Mouse (Mus musculus): ENCODE results near the gene Taar4. TPM values are rescaled to one million over a fixed set of nuclear protein-coding genes. Genes with fewer than 3 reads are reported as not detected.

Gene Taar4
- total and polyA plus RNA-seq, 3 experiments, result not detected

- H3K36me3 ChIP-seq (ENCODE audit: control insufficient read depth, insufficient read depth, low read length), result no peaks in the 10 kb centered on the region
- no peaks in the 10 kb centered on the region for H3K27me3 ChIP-seq (ENCODE audit: control insufficient read depth, insufficient read depth, low read length)
- H3K4me3 ChIP-seq, result no peak overlapping the region
- H3K79me2 ChIP-seq (replicated peaks; ENCODE audit: control insufficient read depth, insufficient read depth, low read length), result no peaks in the 10 kb centered on the region
- H3K9ac ChIP-seq (ENCODE audit: low read depth, low read length), result no peak overlapping the region
- intact Hi-C loops (cut with DNase I), result no loop called here
- TF ChIP-seq EP300 (IDR thresholded peaks at IDR 0.05; ENCODE audit: insufficient read depth, low read depth, low read length) (no peak), POLR2A (IDR thresholded peaks at IDR 0.05; ENCODE audit: insufficient read depth, low read depth, low read length) (no peak), CTCF (IDR thresholded peaks at IDR 0.05) (no peak)
- 73% methylated on average over 6 of the region's 6 CpGs for WGBS
- H3K27ac ChIP-seq, result no peak overlapping the region
- DNase-seq, result no peak
- no peaks in the 10 kb centered on the region for H3K4me1 ChIP-seq (ENCODE audit: control insufficient read depth, insufficient read depth, low read length)
These were observed 4.8 kb downstream of the Taar4 start for GRCm38 (mm10) chr10:23964921-23965610.

- H3K79me2 ChIP-seq (replicated peaks; ENCODE audit: control insufficient read depth, insufficient read depth, low read length), result no peaks in the 10 kb centered on the region
- intact Hi-C loops (cut with DNase I), result loop anchor here (10.0 kb wide), 1 partner anchor 144 kb away; no protein-coding TSS in a partner anchor
- no peaks in the 10 kb centered on the region for H3K36me3 ChIP-seq (ENCODE audit: control insufficient read depth, insufficient read depth, low read length)
- TF ChIP-seq EP300 (IDR thresholded peaks at IDR 0.05; ENCODE audit: insufficient read depth, low read depth, low read length), result no peak
- no peak for TF ChIP-seq POLR2A (IDR thresholded peaks at IDR 0.05; ENCODE audit: insufficient read depth, low read depth, low read length)
- TF ChIP-seq CTCF (IDR thresholded peaks at IDR 0.05), result no peak
- no peak within 1 kb of the TSS for H3K27ac ChIP-seq
- no peak within 1 kb of the TSS for H3K9ac ChIP-seq (ENCODE audit: low read depth, low read length)
- no peak for DNase-seq
- WGBS, result 80% methylated on average over 11 of the region's 11 CpGs
- H3K4me1 ChIP-seq (ENCODE audit: control insufficient read depth, insufficient read depth, low read length), result no peaks in the 10 kb centered on the region
- H3K27me3 ChIP-seq (ENCODE audit: control insufficient read depth, insufficient read depth, low read length), result no peaks in the 10 kb centered on the region
- H3K4me3 ChIP-seq, result no peak within 1 kb of the TSS
These were observed 10.4 kb downstream of the Taar4 start, which contains the start of gene Taar5 for GRCm38 (mm10) chr10:23970656-23971165. Gene Taar5 (plus strand): TSS chr10:23970706.

GRCm38 (mm10) chr10:23971256-23971655, 11.0 kb downstream of the Taar4 start:
- 80% methylated on average over 5 of the region's 5 CpGs for WGBS

GRCm38 (mm10) chr10:23977958-23978357, 17.7 kb downstream of the Taar4 start:
- intact Hi-C loops (cut with DNase I), result loop anchor here (2.0 to 10.0 kb wide), 3 partner anchors 103 to 154 kb away; no protein-coding TSS in a partner anchor
- TF ChIP-seq POLR2A (IDR thresholded peaks at IDR 0.05; ENCODE audit: insufficient read depth, low read depth, low read length), result no peak
- TF ChIP-seq EP300 (IDR thresholded peaks at IDR 0.05; ENCODE audit: insufficient read depth, low read depth, low read length), result no peak
- TF ChIP-seq CTCF (IDR thresholded peaks at IDR 0.05), result no peak
- H3K27ac ChIP-seq, result no peak overlapping the region
- no peaks in the 10 kb centered on the region for H3K27me3 ChIP-seq (ENCODE audit: control insufficient read depth, insufficient read depth, low read length)
- H3K79me2 ChIP-seq (replicated peaks; ENCODE audit: control insufficient read depth, insufficient read depth, low read length), result no peaks in the 10 kb centered on the region
- H3K9ac ChIP-seq (ENCODE audit: low read depth, low read length), result no peak overlapping the region
- no peak overlapping the region for H3K4me3 ChIP-seq
- WGBS, result 69% methylated on average over 4 of the region's 4 CpGs
- H3K4me1 ChIP-seq (ENCODE audit: control insufficient read depth, insufficient read depth, low read length), result no peaks in the 10 kb centered on the region
- no peak for DNase-seq
- no peaks in the 10 kb centered on the region for H3K36me3 ChIP-seq (ENCODE audit: control insufficient read depth, insufficient read depth, low read length)

More at GRCm38 (mm10) chr10:23971256-23971655, 11.0 kb downstream of the Taar4 start:
- DNase-seq, result no peak
- Histone ChIP-seq H3K27me3 (ENCODE audit: control insufficient read depth, insufficient read depth, low read length) (no peaks in the 10 kb centered on the region), H3K4me1 (ENCODE audit: control insufficient read depth, insufficient read depth, low read length) (no peaks in the 10 kb centered on the region), H3K36me3 (ENCODE audit: control insufficient read depth, insufficient read depth, low read length) (no peaks in the 10 kb centered on the region), H3K27ac (no peak overlapping the region), H3K9ac (ENCODE audit: low read depth, low read length) (no peak overlapping the region), H3K79me2 (replicated peaks; ENCODE audit: control insufficient read depth, insufficient read depth, low read length) (no peaks in the 10 kb centered on the region), H3K4me3 (no peak overlapping the region)
- TF ChIP-seq POLR2A (IDR thresholded peaks at IDR 0.05; ENCODE audit: insufficient read depth, low read depth, low read length), result no peak
- TF ChIP-seq CTCF (IDR thresholded peaks at IDR 0.05), result no peak
- TF ChIP-seq EP300 (IDR thresholded peaks at IDR 0.05; ENCODE audit: insufficient read depth, low read depth, low read length), result no peak
- intact Hi-C loops (cut with DNase I), result loop anchor here (10.0 kb wide), 1 partner anchor 144 kb away; no protein-coding TSS in a partner anchor

- no peaks in the 10 kb centered on the region for H3K27me3 ChIP-seq (ENCODE audit: control insufficient read depth, insufficient read depth, low read length)
- no peak overlapping the region for H3K9ac ChIP-seq (ENCODE audit: low read depth, low read length)
- no peaks in the 10 kb centered on the region for H3K79me2 ChIP-seq (replicated peaks; ENCODE audit: control insufficient read depth, insufficient read depth, low read length)
- WGBS, result 41% methylated on average over 16 of the region's 16 CpGs
- H3K36me3 ChIP-seq (ENCODE audit: control insufficient read depth, insufficient read depth, low read length), result no peaks in the 10 kb centered on the region
- TF ChIP-seq CTCF (IDR thresholded peaks at IDR 0.05), result peak; percentile 58
- TF ChIP-seq EP300 (IDR thresholded peaks at IDR 0.05; ENCODE audit: insufficient read depth, low read depth, low read length), result no peak
- peak; percentile 59 to 62 for DNase-seq
- no peak overlapping the region for H3K27ac ChIP-seq
- intact Hi-C loops (cut with DNase I), result loop anchor here (2.0 to 10.0 kb wide), 3 partner anchors 102 to 153 kb away; no protein-coding TSS in a partner anchor
- H3K4me3 ChIP-seq, result no peak overlapping the region
- no peaks in the 10 kb centered on the region for H3K4me1 ChIP-seq (ENCODE audit: control insufficient read depth, insufficient read depth, low read length)
These were observed 18.8 kb downstream of the Taar4 start for GRCm38 (mm10) chr10:23978901-23979705.
